ENCODE assay signal across 8 mouse cellular contexts in genomic region chr7:6155901-6156411, GRCm38 (mm10). TPM values are rescaled to one million over a fixed set of nuclear protein-coding genes. Genes with fewer than 3 reads are reported as not detected.
DNase-seq lines count a peak whose midpoint lies in the region; ATAC-seq lines count a peak whose summit lies in the region.

Zfp787 (minus strand) TSS chr7:6155997.

- peak within 1 kb of the TSS; percentile 96 for H3K27ac ChIP-seq in hindbrain, embryonic 14.5 days

- DNase-seq in NIH3T3 (ENCODE audit: low read depth): peak; percentile 96
- peak; percentile 98 for DNase-seq in cerebellum, postnatal 14 days
- peak; percentile 92 to 95 for DNase-seq in frontal cortex, postnatal 25 days (ENCODE audit: low spot score in 2 of 2)
- peak; percentile 96 for DNase-seq in hindbrain, embryonic 14.5 days (ENCODE audit: low spot score)
- peak; percentile 97 to 98 for DNase-seq in layer of hippocampus, postnatal 36 days
- DNase-seq in lung, postnatal 36 days: peak; percentile 96
- peak; percentile 99 for DNase-seq in retina, postnatal 1 day
- peak; percentile 89 to 92 for DNase-seq in urinary bladder, adult 18-20 months (ENCODE audit: low spot score in 2 of 2)

- H3K9ac ChIP-seq in hindbrain, embryonic 14.5 days: peak within 1 kb of the TSS; percentile 90

- peak within 1 kb of the TSS; percentile 93 for H3K4me2 ChIP-seq in hindbrain, embryonic 14.5 days (replicated peaks)

- peak; percentile 98 for ATAC-seq in hindbrain, embryonic 14.5 days (ENCODE audit: low FRiP score)

- no peaks in the 10 kb centered on the region for H3K27me3 ChIP-seq in hindbrain, embryonic 14.5 days (ENCODE audit: control insufficient read depth, insufficient read depth, low read length)

- under 1% methylated on average over 54 of the region's 54 CpGs for WGBS in hindbrain, embryonic 14.5 days

- no peaks in the 10 kb centered on the region for H3K9me3 ChIP-seq in hindbrain, embryonic 14.5 days (ENCODE audit: control insufficient read depth, low read length)

- peaks cover 18% of the 10 kb centered on the region for H3K4me1 ChIP-seq in hindbrain, embryonic 14.5 days (replicated peaks; ENCODE audit: control insufficient read depth, insufficient read depth, low read length)

- no peaks in the 10 kb centered on the region for H3K36me3 ChIP-seq in hindbrain, embryonic 14.5 days (replicated peaks; ENCODE audit: control insufficient read depth, insufficient read depth)

- H3K4me3 ChIP-seq in hindbrain, embryonic 14.5 days (replicated peaks; ENCODE audit: low read length): peak within 1 kb of the TSS; percentile 90

RNA-seq across cellular contexts. Expression of gene Zfp787, which starts in this region (rescaled TPM):
- 14.2 and 14.5 TPM in 2 replicates for polyA plus RNA-seq in hindbrain, embryonic 14.5 days (2014; fragmentation: Nextera tagmentation; extraction: Ambion mirVana)
- 10 to 100 TPM; 23.5 to 26.5 TPM for total RNA-seq in layer of hippocampus, postnatal 36 days (2021)

Comparison
In these comparisons a context has a peak if more than half of its experiments do, and no peak if none do; other contexts are left out.
1. Peak in every context shown above with its lines: DNase-seq, ATAC-seq, H3K4me3 ChIP-seq and H3K27ac ChIP-seq.